Mouse (Mus musculus): ENCODE data around the gene Cyp4f39.

- TF ChIP-seq CTCF (IDR thresholded peaks at IDR 0.05; ENCODE audit: borderline replicate concordance, extremely low read depth, insufficient read depth, insufficient read length) (no peak), POLR2A (IDR thresholded peaks at IDR 0.05; ENCODE audit: borderline replicate concordance, extremely low read depth, insufficient read depth, insufficient read length, poor library complexity, severe bottlenecking) (no peak)
Measured at GRCm38 (mm10) chr17:32527748-32528147, 75.2 kb downstream of the Cyp4f39 start.

Data from brain, embryonic 14.5 days (tissue).